In genomic region chr5:149428810-149429255, GRCm38 (mm10) we compare ENCODE assay signal across 8 mouse cellular contexts. TPM values are rescaled to one million over a fixed set of nuclear protein-coding genes. Genes with fewer than 3 reads are reported as not detected.
A peak's percentile ranks its signal among the peaks of the same experiment; 100 is the strongest.
DNase-seq lines count a peak whose midpoint lies in the region; ATAC-seq and TF ChIP-seq lines count a peak whose summit lies in the region.

No protein-coding gene starts in this region.

- H3K27me3 ChIP-seq in embryonic facial prominence, embryonic 14.5 days (replicated peaks; ENCODE audit: control insufficient read depth, insufficient read depth, low read length) = no peaks in the 10 kb centered on the region
- no peaks in the 10 kb centered on the region for H3K27me3 ChIP-seq in heart, postnatal 0 days (ENCODE audit: control insufficient read depth, insufficient read depth, low read length)
- H3K27me3 ChIP-seq in kidney, embryonic 16.5 days (ENCODE audit: insufficient read depth, low read length) = no peaks in the 10 kb centered on the region
- H3K27me3 ChIP-seq in splenic B cell, adult 2 months (ENCODE audit: control insufficient read depth, insufficient read depth, low read length, poor library complexity, severe bottlenecking) = peaks cover 1% of the 10 kb centered on the region; the same call in 1 of the 2 replicates

- no peak overlapping the region for H3K9ac ChIP-seq in embryonic facial prominence, embryonic 14.5 days (ENCODE audit: low read depth, low read length)
- H3K9ac ChIP-seq in heart, postnatal 0 days (replicated peaks; ENCODE audit: low read depth, low read length) = no peak overlapping the region; the same call in 1 of the 2 replicates
- no peak overlapping the region for H3K9ac ChIP-seq in kidney, embryonic 16.5 days (replicated peaks; ENCODE audit: low read length)

- peak; percentile 86 for ATAC-seq in embryonic facial prominence, embryonic 14.5 days (ENCODE audit: low read depth)
- peak; percentile 51 for ATAC-seq in heart, postnatal 0 days (ENCODE audit: insufficient read depth, low read depth)
- ATAC-seq in kidney, embryonic 16.5 days (ENCODE audit: low FRiP score, low TSS enrichment) = peak; percentile 59

- peak overlapping the region; percentile 74 for H3K27ac ChIP-seq in embryonic facial prominence, embryonic 14.5 days (replicated peaks; ENCODE audit: low read depth, low read length)
- H3K27ac ChIP-seq in heart, postnatal 0 days (ENCODE audit: low read depth) = peak overlapping the region; percentile 62; the same call in 1 of the 2 replicates
- peak overlapping the region; percentile 39; the same call in 1 of the 2 replicates for H3K27ac ChIP-seq in kidney, embryonic 16.5 days (ENCODE audit: low read length)

- H3K4me2 ChIP-seq in embryonic facial prominence, embryonic 14.5 days (ENCODE audit: low read depth, low read length) = no peak overlapping the region
- peak overlapping the region; percentile 7; the same call in 1 of the 2 replicates for H3K4me2 ChIP-seq in heart, postnatal 0 days (ENCODE audit: low read depth, low read length)
- no peak overlapping the region for H3K4me2 ChIP-seq in kidney, embryonic 16.5 days (replicated peaks; ENCODE audit: low read depth, low read length)

- H3K36me3 ChIP-seq in embryonic facial prominence, embryonic 14.5 days (ENCODE audit: control insufficient read depth, insufficient read depth, low read length) = no peaks in the 10 kb centered on the region
- H3K36me3 ChIP-seq in heart, postnatal 0 days (replicated peaks; ENCODE audit: control insufficient read depth, insufficient read depth, low read length) = no peaks in the 10 kb centered on the region
- H3K36me3 ChIP-seq in kidney, embryonic 16.5 days (ENCODE audit: insufficient read depth, low read length) = no peaks in the 10 kb centered on the region
- H3K36me3 ChIP-seq in splenic B cell, adult 2 months (ENCODE audit: control insufficient read depth, insufficient read depth, low read length, poor library complexity, severe bottlenecking) = no peaks in the 10 kb centered on the region

- H3K9me3 ChIP-seq in embryonic facial prominence, embryonic 14.5 days (ENCODE audit: control insufficient read depth, low read length) = no peaks in the 10 kb centered on the region
- H3K9me3 ChIP-seq in heart, postnatal 0 days (replicated peaks; ENCODE audit: control insufficient read depth, low read length) = no peaks in the 10 kb centered on the region
- H3K9me3 ChIP-seq in kidney, embryonic 16.5 days (ENCODE audit: low read length) = no peaks in the 10 kb centered on the region

- TF ChIP-seq EP300 in heart, postnatal 0 days (IDR thresholded peaks at IDR 0.05; ENCODE audit: low read depth) = no peak

- no peak for TF ChIP-seq CTCF in heart, postnatal 0 days (IDR thresholded peaks at IDR 0.05; ENCODE audit: low read depth)

- H3K4me1 ChIP-seq in embryonic facial prominence, embryonic 14.5 days (ENCODE audit: control insufficient read depth, insufficient read depth, low read length) = peaks cover 16% of the 10 kb centered on the region
- peaks cover 9% of the 10 kb centered on the region; the same call in 1 of the 2 replicates for H3K4me1 ChIP-seq in heart, postnatal 0 days (ENCODE audit: control insufficient read depth, insufficient read depth)
- peaks cover 13% of the 10 kb centered on the region; the same call in 1 of the 2 replicates for H3K4me1 ChIP-seq in kidney, embryonic 16.5 days (ENCODE audit: insufficient read depth, low read length)

- no peak overlapping the region for H3K4me3 ChIP-seq in embryonic facial prominence, embryonic 14.5 days (ENCODE audit: low read depth, low read length)
- no peak overlapping the region for H3K4me3 ChIP-seq in heart, postnatal 0 days (ENCODE audit: low read depth, low read length)
- H3K4me3 ChIP-seq in kidney, embryonic 16.5 days (ENCODE audit: low read length) = no peak overlapping the region

- 28% methylated on average over 2 of the region's 2 CpGs for WGBS in embryonic facial prominence, embryonic 14.5 days
- WGBS in heart, postnatal 0 days = 29% methylated on average over 2 of the region's 2 CpGs
- WGBS in kidney, embryonic 16.5 days = 58% methylated on average over 2 of the region's 2 CpGs

- DNase-seq in spleen, postnatal 36 days (ENCODE audit: low spot score in 2 of 2) = peak; percentile 39 to 40
- DNase-seq in spleen, postnatal 14 days (ENCODE audit: low spot score in 2 of 2) = no peak
- peak; percentile 88 for DNase-seq in embryonic facial prominence, embryonic 14.5 days (ENCODE audit: low spot score)
- DNase-seq in heart, postnatal 0 days (ENCODE audit: low spot score) = no peak
- DNase-seq in lung, postnatal 36 days = peak; percentile 87
- peak; percentile 39 for DNase-seq in splenic B cell, adult 2 months (ENCODE audit: low read depth, low spot score)
- no peak for DNase-seq in right cerebral cortex, adult 2 months (ENCODE audit: low spot score in 2 of 2)

RNA-seq across cellular contexts. Expression of gene Tex26, which starts 10.6 kb away (rescaled TPM):
- 0.80 and 1.1 TPM in 2 replicates for polyA plus RNA-seq in embryonic facial prominence, embryonic 14.5 days (2014; fragmentation: Nextera tagmentation; extraction: Ambion mirVana)
- 0.62 TPM in 1 of 2 replicates, not detected in the other for total RNA-seq in heart, postnatal 0 days (2014; rRNA removed; ENCODE audit: low replicate concordance)
- 0.08 and 0.18 TPM in 2 replicates for polyA plus RNA-seq in heart, postnatal 0 days (2015; fragmentation: Nextera tagmentation; extraction: Ambion mirVana)
- polyA plus RNA-seq in kidney, embryonic 16.5 days (2015; fragmentation: Nextera tagmentation; extraction: Ambion mirVana) = 0.59 TPM in 1 of 2 replicates, not detected in the other

RNA-seq across cellular contexts. Expression of gene Medag, which starts 17.3 kb away (rescaled TPM):
- 3.1 and 3.3 TPM in 2 replicates for polyA plus RNA-seq in embryonic facial prominence, embryonic 14.5 days (2014; fragmentation: Nextera tagmentation; extraction: Ambion mirVana)
- total RNA-seq in heart, postnatal 0 days (2014; rRNA removed; ENCODE audit: low replicate concordance) = 3.4 and 7.7 TPM in 2 replicates
- 1.7 and 2.0 TPM in 2 replicates for polyA plus RNA-seq in heart, postnatal 0 days (2015; fragmentation: Nextera tagmentation; extraction: Ambion mirVana)
- 0.22 and 0.49 TPM in 2 replicates for polyA plus RNA-seq in kidney, embryonic 16.5 days (2015; fragmentation: Nextera tagmentation; extraction: Ambion mirVana)

Comparison
In these comparisons a context has a peak if more than half of its experiments do, and no peak if none do; other contexts are left out.
1. DNase-seq: peak in spleen, postnatal 36 days (2 of 2), embryonic facial prominence, embryonic 14.5 days (single experiment), lung, postnatal 36 days (single experiment) and splenic B cell, adult 2 months (single experiment); none in spleen, postnatal 14 days (0 of 2), heart, postnatal 0 days (single experiment) and right cerebral cortex, adult 2 months (0 of 2).
2. Peak in every context shown above with its lines, with median percentiles within 50 percentile points of each other: ATAC-seq and H3K27ac ChIP-seq.